Mouse (Mus musculus): ENCODE measurements around the gene Nme4.
A peak's percentile ranks its signal among the peaks of the same experiment; 100 is the strongest.
"Not testable (repeated sequence)": the region's sequence is repeated elsewhere in the genome, so short reads cannot be mapped to it uniquely, and the experiment has no call there.

The Nme4 gene

DNA sequence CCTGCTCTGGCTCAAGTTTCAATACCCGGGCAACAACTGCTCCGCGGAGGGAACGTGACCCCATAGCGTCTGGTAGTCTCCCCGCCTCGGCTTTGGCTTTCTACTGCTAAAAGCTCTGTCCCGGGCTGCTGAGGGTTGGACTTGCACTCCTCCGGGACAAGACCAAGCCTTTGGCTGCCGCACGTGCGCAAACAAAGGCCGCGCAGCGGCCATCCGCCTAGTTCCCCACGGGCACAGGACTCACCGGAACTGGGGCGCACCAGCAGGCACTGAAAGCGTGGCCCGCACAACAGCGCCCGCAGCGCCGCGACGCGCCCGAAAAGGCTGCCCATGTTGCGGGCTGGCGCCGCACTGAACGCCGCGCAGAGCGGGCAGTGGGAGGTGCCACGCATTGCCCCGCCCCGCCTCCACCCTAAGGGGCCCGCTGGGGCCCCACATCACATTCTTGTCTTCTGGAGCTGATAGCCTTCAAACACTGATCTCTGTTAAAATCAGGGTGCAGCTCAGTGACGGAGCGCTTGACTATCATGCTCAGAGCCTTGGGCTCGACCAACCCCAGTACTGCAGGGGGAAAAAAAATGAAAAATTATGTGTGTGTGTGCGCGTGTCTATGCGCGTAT is at the start of gene Nme4:
Gene Nme4 (minus strand): TSS at position 482 of the 620 bp plus-strand sequence.
- peak; percentile 77 for DNase-seq

- no peak for DNase-seq
Measured at GRCm38 (mm10) chr17:26143386-26143785, 48.0 kb upstream of the Nme4 start.

DNA sequence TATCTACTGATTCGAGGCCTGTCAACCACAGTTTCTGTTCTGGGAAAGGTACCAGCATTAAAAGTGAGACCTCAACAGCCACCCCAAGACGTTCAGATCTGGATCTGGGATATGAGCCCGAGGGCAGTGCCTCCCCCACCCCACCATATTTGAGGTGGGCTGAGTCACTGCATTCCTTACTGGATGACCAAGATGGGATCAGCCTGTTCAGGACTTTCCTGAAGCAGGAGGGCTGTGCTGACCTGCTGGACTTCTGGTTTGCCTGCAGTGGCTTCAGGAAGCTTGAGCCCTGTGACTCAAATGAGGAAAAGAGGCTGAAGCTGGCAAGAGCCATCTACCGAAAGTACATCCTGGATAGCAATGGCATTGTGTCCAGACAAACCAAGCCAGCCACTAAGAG is 47.4 kb upstream of the Nme4 start:
- no peak for DNase-seq

DNA sequence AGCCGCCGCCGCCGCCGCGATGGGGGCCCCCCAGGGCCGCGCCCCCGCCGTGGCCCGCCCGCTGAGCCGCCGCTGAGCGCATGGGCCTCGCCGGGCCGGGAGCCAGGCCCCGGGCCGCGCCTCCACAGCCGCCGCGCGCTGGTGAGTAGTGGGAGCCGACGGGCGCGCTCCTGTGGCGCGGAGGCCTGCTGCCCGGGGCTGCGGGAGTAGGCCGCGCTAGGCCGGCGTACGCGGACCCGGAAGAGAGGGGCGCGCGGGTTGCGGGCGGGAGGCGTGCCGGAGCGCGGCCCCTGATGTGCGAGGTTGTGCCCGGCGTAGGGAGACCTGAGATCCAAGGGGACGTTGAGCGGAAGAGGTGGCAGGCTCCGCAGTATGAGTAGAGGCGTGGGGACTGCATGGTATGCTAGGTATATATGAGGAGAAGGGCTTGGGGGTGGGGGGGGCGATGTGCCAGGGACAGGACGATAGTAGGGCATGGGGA is 43.5 kb upstream of the Nme4 start:
- DNase-seq: no peak

GRCm38 (mm10) chr17:26138239-26138836 is 42.9 kb upstream of the Nme4 start, which contains the start of gene Axin1:
TSS of gene Axin1 (plus strand) at chr17:26138688.
- DNase-seq: peak; percentile 92

DNA sequence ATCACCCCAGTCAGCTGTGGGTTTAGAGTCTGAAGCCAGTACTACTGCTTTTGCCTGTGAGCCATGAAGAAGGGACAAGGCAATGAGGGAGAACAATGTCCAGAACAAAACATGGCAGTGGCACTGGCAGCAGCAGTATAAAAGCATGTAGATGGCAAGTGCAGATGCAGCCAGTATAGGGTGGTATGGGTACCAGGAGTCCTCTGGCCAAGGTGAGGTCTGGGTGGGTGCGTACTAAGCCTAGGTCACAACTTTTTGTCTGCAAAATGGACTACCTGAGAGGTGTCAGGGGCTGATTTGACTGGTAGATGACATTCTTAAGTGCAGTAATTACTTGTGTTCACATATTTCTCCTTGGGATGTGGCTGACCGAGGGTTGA is 42.3 kb upstream of the Nme4 start:
- no peak for DNase-seq

DNA sequence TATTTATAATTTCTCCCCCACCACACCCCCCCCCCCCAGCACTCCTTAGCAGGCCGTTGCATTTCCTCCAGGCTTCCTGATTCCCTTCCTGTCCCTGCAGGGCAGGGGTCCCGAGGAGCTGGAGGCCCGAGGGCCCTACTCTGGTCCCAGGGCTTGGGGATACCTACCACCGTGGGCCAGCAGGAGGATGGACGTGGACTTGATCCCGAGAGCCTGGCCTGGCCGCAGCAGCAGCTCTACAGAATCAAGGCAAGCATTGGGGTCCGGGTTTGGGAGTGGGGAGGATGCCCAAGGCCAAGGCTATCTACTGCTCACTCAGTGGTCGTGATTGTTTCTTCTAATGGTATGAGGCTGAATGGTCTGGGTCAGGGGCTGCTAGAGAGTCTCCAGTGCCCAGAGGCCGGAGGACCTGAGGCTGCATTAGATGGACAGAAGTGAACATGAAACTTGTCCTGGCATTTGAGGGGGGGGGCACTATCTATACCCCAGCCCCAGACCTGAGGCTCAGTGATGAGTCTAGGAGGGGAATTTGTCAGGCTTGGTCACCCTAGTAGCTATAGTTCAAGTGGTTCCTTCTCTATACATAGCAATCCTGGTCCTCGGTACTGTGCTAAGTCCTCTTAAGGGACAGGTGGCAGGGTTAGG is 41.8 kb upstream of the Nme4 start:
- no peak for DNase-seq

- no peak for DNase-seq
Measured at GRCm38 (mm10) chr17:26131856-26132853, 36.8 kb upstream of the Nme4 start.

DNA sequence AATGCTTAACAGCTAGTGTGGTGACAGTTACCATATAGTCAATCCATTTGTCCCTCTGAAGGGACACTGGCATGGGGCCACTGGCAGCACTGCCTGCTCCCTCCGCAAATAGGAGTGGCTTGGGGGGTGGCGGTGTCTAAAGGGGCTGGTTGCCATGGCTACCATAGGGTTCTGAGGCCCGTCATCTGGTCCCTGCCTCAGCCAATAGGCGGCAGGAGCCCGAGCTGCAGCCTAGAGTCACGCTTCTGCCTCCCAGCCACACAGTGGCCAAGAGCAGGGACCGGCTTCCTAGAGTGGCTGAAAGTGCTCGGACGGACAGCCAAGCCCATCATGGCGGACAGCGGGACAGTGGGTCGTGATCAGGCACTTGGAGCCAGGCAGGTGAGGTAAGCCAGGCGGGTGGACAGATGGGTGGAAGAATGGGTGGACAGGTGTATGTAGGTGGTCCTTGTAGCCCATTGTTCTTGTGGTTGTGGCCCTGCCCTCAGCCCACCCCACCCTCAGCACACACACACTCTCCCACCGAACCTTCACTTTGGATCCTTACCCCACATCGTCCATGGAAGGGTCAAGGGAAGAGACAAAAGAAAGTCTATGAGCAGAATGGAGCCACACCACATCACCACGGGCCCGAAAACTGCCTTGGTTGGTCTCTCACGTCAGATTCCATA is 35.8 kb upstream of the Nme4 start:
- no peak for DNase-seq

GRCm38 (mm10) chr17:26125226-26125625 is 29.8 kb upstream of the Nme4 start:
- DNase-seq: no peak

DNA sequence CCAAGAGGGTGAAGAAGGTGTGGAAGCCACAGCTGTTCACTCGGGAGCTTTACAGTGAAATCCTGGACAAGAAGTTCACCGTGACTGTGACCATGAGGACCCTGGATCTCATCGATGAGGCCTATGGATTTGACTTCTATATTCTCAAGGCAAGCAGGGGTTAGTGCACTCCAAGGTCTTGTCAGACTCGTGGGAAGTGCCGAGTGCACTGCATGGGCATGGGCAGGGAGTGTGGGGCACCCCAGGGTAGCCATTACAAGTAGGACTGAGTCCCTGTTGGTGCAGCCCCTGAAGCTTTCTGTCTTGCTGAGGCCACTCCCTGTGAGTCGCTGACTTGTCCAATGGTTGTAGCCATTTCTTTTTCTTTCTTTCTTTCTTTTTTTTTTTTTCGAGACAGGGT is 29.2 kb upstream of the Nme4 start:
- DNase-seq: no peak

GRCm38 (mm10) chr17:26123267-26123684 is 27.9 kb upstream of the Nme4 start, which contains the start of gene Mrpl28:
TSS of gene Mrpl28 (plus strand) at chr17:26123500.
- peak; percentile 84 for DNase-seq

DNA sequence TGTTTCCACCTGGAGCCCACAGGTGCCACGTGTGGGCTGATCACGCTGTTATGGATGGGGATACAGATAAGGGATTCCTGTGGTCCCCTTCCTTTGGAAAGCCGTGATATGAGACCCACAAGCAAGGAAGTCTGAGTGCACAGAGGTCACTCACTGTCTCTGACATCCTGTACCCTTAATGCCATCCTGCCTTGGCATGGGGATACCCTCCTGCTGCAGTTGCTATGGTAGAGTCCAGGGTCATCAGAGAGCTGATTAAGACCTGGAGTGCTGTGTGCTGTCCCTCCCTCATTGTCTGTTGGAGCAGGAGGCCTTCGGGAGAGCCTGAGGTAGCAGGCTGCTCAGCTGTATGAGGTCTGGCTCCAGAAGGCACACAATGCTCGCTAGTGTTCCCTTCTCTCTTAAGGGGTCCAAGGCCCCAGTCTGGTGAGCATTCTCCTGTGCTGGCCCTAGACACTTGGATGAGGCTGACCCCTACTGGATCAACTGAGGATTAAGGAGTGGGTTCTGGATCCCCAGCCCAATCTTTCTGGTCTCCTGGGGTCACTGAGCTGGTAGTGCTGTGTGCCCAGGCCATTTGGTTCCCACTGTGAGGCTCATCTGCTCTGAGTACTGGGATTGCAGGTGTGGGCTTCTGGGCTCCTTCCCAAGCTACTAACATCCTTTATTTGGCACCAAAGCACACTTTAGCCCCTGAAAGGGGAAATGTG is 27.2 kb upstream of the Nme4 start:
- DNase-seq: no peak

- peak; percentile 52 for DNase-seq
Measured at GRCm38 (mm10) chr17:26119766-26120710, 24.6 kb upstream of the Nme4 start.

DNA sequence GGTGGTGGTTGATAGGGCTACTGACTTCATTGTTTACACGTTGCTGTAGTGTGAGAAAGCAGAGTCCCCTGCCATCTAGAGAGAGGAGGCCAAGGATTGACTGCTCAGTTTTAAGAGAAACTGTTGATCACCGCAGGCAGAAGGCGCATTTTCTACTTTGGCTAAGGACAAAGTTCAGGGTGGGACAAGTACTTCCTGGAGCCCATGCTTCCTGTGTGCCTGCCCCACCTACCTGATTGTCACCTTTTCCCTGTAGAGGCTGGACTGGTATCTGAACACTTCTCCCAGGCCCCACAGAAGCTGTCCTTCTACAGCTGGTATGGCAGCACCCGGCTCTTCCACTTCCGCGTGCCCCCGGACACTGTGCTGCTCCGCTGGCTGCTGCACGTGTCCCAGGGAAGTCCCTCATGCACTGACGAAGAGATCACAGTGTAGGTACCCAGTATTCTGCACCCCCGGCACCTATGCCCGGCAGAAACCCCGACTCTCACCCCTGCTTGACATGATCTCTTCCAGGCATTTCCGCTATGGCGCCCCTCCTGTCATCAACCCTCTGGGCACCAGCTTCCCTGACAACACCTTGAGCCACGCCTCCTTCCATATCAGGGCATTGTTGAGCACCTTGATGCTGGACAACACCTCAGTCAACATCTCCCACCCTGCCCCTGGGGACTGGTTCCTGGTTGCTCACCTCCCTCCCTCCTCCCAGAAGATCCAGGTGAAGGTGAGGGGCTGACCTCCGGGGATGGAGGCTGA is 21.3 kb upstream of the Nme4 start:
- no peak for DNase-seq

- DNase-seq: no peak
Measured at GRCm38 (mm10) chr17:26115956-26116487, 20.6 kb upstream of the Nme4 start.

DNA sequence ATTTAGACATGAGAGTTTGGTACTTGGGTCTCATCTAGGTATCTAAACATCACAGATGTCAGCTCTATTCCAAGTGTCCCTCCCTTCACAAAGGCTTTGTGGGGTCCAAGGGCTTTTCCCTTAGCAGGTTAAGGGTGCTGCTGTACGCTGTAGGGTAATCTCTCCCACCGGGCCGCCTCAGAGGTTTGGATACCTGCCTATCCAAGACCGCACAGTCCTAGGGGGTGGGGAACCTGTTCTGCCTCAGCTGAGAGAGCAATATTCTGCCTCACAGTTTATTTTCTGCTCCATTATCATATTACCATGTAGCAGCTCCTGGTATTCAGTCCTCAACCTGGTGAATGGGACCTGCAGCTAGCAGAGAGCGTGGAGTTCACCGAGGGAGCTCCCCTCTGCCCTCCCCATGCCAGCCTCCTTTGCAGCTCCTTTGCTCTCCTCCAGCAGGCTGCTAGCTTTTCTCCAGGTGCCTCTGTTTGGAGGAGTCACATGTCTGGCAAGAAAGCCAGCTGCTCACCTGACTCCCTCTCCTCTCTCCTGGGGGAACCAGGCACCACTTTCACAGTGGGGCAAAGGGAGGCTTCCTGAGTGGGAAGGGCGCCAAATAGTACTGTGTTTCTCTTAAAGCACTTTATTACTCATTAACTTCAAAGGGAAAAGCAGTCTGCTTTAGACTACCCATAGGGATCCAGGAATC is 19.9 kb upstream of the Nme4 start:
- DNase-seq: no peak

DNA sequence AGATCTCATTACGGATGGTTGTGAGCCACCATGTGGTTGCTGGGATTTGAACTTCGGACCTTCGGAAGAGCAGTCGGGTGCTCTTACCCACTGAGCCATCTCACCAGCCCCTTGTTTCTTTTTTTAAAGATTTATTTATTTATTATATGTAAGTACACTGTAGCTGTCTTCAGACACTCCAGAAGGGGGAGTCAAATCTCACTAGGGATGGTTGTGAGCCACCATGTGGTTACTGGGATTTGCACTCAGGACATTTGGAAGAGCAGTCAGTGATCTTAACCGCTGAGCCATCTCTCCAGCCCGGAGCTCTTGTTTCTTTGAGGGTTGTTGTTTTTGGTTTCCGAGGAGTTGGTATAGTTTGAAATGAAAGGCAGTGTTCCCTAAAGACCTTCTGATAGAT is 19.1 kb upstream of the Nme4 start:
- DNase-seq: not testable (repeated sequence)

DNA sequence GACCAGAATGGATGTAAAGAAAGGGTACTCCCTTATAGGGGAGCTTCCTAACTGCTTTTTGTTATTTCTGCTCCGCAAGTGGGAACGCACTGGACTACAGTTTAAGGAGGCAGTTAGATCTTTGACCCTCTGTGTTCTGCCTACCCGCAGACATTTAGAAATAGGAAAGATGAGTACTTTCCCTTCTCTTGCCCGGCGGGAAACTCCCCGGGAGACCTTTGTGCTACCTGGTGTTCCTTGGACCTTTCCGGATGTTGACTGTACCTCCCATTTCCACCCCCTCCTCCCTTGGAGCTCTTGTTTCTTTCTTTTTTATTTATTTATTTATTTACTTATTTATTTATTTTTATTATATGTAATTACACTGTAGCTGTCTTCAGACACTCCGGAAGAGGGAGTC is 18.7 kb upstream of the Nme4 start:
- DNase-seq: no peak
